Mouse (Mus musculus): ENCODE results near the gene Catspere2.

The Catspere2 gene

DNA sequence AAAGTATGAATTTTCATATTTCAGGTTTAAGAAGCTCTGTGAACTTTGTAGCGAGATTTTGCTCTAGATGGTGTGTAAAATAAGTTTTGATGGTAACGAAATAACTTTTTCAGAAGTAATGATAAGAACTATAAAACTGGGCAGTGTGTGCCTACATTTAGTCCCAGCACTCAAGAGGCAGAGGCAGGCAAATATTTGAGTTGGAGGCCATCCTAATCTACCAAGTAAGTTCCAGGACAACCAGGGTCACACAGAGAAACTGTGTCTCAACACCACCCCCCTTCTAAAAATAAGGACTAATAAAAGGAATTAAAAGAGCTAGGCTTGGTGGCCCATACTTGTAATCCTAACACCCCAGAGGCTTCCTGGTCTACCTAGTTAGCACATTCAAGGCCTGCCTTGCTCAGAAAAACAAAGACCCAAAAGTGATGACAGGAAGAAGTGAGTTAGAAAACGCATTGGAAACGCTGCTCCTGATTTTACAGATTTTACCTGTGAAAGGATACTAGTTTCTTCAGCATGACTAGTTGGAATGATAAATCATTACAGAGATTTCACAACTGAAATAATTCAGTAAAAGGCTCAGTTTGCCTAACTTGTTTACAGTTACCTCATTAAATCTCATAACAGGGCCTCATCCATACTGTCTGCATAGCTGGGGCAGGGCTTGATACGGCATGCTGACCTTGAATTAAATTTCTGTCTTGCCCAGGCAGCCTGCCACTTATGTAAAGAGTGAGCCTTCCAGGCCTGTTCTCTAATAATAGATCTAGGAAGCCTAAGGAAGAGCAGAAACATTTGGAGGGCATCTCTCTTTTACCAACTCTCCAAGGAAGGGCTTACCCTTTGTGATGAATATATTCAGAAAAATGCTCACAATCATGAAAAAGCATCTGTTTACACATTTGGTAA, 236.2 kb downstream of the Catspere2 start:
- no peak for DNase-seq

Data from spleen, adult 18-20 months (tissue).